Mouse (Mus musculus) MEL (cell line): ENCODE results near the gene Cbs. TPM values are rescaled to one million over a fixed set of nuclear protein-coding genes. Genes with fewer than 3 reads are reported as not detected.

Experiments used
- DNase-seq: peaks from one replicate; pipeline ENCODE4 v3.0.0; 2011; ENCODE audit warnings: low read depth, low spot score
- H3K27ac ChIP-seq: 2 replicates; pipeline ENCODE4 v1.5.1; 2012; ENCODE audit warnings: low read depth, mild to moderate bottlenecking, control low read depth, low read length, moderate library complexity; ENCODE audit not compliant: control insufficient read depth
- H3K27me3 ChIP-seq, 2 experiments: fragments of 150-350 bp in 1 of 2; sonication (generic) in 1 of 2; 2 replicates each; pipeline ENCODE4 v1.6.1; 2012; ENCODE audit warnings: low read length in 2 of 2, mild to moderate bottlenecking in 2 of 2, improper control_type of control experiment in 1 of 2, moderate library complexity in 1 of 2; ENCODE audit not compliant: insufficient read depth in 2 of 2, control insufficient read depth in 1 of 2
- H3K36me3 ChIP-seq, 2 experiments: 2 replicates each; pipeline ENCODE4 v1.6.1; 2012 to 2014; ENCODE audit warnings: low read length in 2 of 2, improper control_type of control experiment in 1 of 2, inconsistent platforms in 1 of 2, mild to moderate bottlenecking in 1 of 2; ENCODE audit not compliant: insufficient read depth in 2 of 2, control insufficient read depth in 1 of 2
- H3K4me1 ChIP-seq, 2 experiments: fragments of 150-350 bp in 1 of 2; sonication (generic) in 1 of 2; 2 replicates each; pipeline ENCODE4 v1.6.1; 2012; ENCODE audit warnings: low read length in 2 of 2, improper control_type of control experiment in 1 of 2, mild to moderate bottlenecking in 1 of 2; ENCODE audit not compliant: insufficient read depth in 2 of 2, control insufficient read depth in 1 of 2
- H3K4me3 ChIP-seq, 2 experiments: fragments of 150-350 bp in 1 of 2; sonication (generic) in 1 of 2; 2 replicates each; pipeline ENCODE4 v1.5.1; 2012; ENCODE audit warnings: low read depth in 2 of 2, low read length in 2 of 2, mild to moderate bottlenecking in 2 of 2, moderate library complexity in 2 of 2, control low read depth in 1 of 2, improper control_type of control experiment in 1 of 2; ENCODE audit not compliant: control insufficient read depth in 1 of 2, insufficient read depth in 1 of 2
- H3K79me2 ChIP-seq: 2 replicates; pipeline ENCODE4 v1.6.1; 2012; ENCODE audit warnings: mild to moderate bottlenecking, low read length, moderate library complexity; ENCODE audit not compliant: control insufficient read depth, poor library complexity, insufficient read depth
- H3K9ac ChIP-seq: 2 replicates; pipeline ENCODE4 v1.6.1; 2012; ENCODE audit warnings: low read depth, mild to moderate bottlenecking, control low read depth, low read length, moderate library complexity; ENCODE audit not compliant: control insufficient read depth, poor library complexity, severe bottlenecking
- H3K9me3 ChIP-seq: fragments of 150-350 bp; sonication (generic); replicated peaks from 2 replicates; pipeline ENCODE4 v1.6.1; 2012; ENCODE audit warnings: mild to moderate bottlenecking, low read length, improper control_type of control experiment, moderate library complexity; ENCODE audit not compliant: insufficient read depth
- CHD1 ChIP-seq: IDR thresholded peaks from 2 replicates; pipeline ENCODE4 v1.6.1; 2012; ENCODE audit warnings: low read depth, mild to moderate bottlenecking, inconsistent platforms, low read length, improper control_type of control experiment
- ELF1 ChIP-seq: IDR thresholded peaks from 2 replicates; pipeline ENCODE4 v1.6.1; 2014; ENCODE audit warnings: low read depth, mild to moderate bottlenecking, inconsistent platforms, low read length, improper control_type of control experiment, moderate library complexity
- HCFC1 ChIP-seq: IDR thresholded peaks from 2 replicates; pipeline ENCODE4 v1.6.1; 2012; ENCODE audit warnings: low read depth, mild to moderate bottlenecking, inconsistent platforms, low read length, improper control_type of control experiment, moderate library complexity
- MAX ChIP-seq: IDR thresholded peaks from 2 replicates; pipeline ENCODE4 v1.6.1; 2011; ENCODE audit warnings: low read length, improper control_type of control experiment
- MAZ ChIP-seq: IDR thresholded peaks from 2 replicates; pipeline ENCODE4 v1.6.1; 2012; ENCODE audit warnings: low read depth, mild to moderate bottlenecking, inconsistent platforms, low read length, improper control_type of control experiment
- MXI1 ChIP-seq: IDR thresholded peaks from 2 replicates; pipeline ENCODE4 v1.6.1; 2011; ENCODE audit warnings: mild to moderate bottlenecking, low read depth, low read length, improper control_type of control experiment
- MYB ChIP-seq: IDR thresholded peaks from 2 replicates; pipeline ENCODE4 v1.6.1; 2011; ENCODE audit warnings: mild to moderate bottlenecking, low read depth, low read length, improper control_type of control experiment
- MYC ChIP-seq: IDR thresholded peaks from 2 replicates; pipeline ENCODE4 v1.6.1; 2011; ENCODE audit warnings: low read depth, mild to moderate bottlenecking, low read length, improper control_type of control experiment, moderate library complexity
- NRF1 ChIP-seq: IDR thresholded peaks from 2 replicates; pipeline ENCODE4 v1.6.1; 2014; ENCODE audit warnings: low read depth, mild to moderate bottlenecking, inconsistent platforms, low read length, improper control_type of control experiment, moderate library complexity; ENCODE audit not compliant: poor library complexity, insufficient read depth, severe bottlenecking
- POLR2A ChIP-seq, 2 experiments: IDR thresholded peaks; 2 replicates each; pipeline ENCODE4 v1.6.1; 2011 to 2012; ENCODE audit warnings: low read length in 2 of 2, mild to moderate bottlenecking in 2 of 2, control low read depth in 1 of 2, improper control_type of control experiment in 1 of 2, low read depth in 1 of 2, moderate library complexity in 1 of 2; ENCODE audit not compliant: control insufficient read depth in 1 of 2, insufficient read depth in 1 of 2, poor library complexity in 1 of 2
- POLR2AphosphoS5 ChIP-seq: IDR thresholded peaks from 2 replicates; pipeline ENCODE4 v1.6.1; 2012; ENCODE audit warnings: low read depth, borderline replicate concordance, mild to moderate bottlenecking, inconsistent platforms, low read length, moderate library complexity, mixed read lengths
- SIN3A ChIP-seq: IDR thresholded peaks from 2 replicates; pipeline ENCODE4 v1.6.1; 2012; ENCODE audit warnings: low read length, improper control_type of control experiment, inconsistent platforms
- TCF12 ChIP-seq: IDR thresholded peaks from 2 replicates; pipeline ENCODE4 v1.6.1; 2014; ENCODE audit warnings: low read depth, mild to moderate bottlenecking, inconsistent platforms, low read length, improper control_type of control experiment, moderate library complexity
- UBTF ChIP-seq: IDR thresholded peaks from 2 replicates; pipeline ENCODE4 v1.6.1; 2012; ENCODE audit warnings: low read depth, mild to moderate bottlenecking, inconsistent platforms, low read length, improper control_type of control experiment, moderate library complexity, borderline replicate concordance; ENCODE audit not compliant: insufficient read depth
- USF2 ChIP-seq, 2 experiments: IDR thresholded peaks; 2 replicates each; pipeline ENCODE4 v1.6.1; 2011 to 2012; ENCODE audit warnings: improper control_type of control experiment in 2 of 2, low read length in 2 of 2, borderline replicate concordance in 1 of 2, inconsistent platforms in 1 of 2, low read depth in 1 of 2, mild to moderate bottlenecking in 1 of 2; ENCODE audit not compliant: insufficient read depth in 1 of 2
- ZMIZ1 ChIP-seq: IDR thresholded peaks from 2 replicates; pipeline ENCODE4 v1.6.1; 2012; ENCODE audit warnings: low read depth, mild to moderate bottlenecking, inconsistent platforms, low read length, improper control_type of control experiment, moderate library complexity
- polyA plus RNA-seq, 2 experiments: library from polyadenylated mRNA; stranded (reverse) in 1 of 2; unstranded in 1 of 2; fragments of >175 nt in 1 of 2; fragments of >200 nt in 1 of 2; gene quantifications; 2 replicates each; pipeline versions ENCODE4 v1.2.1 to v1.2.4; 2012; ENCODE audit warnings: low replicate concordance in 2 of 2, low read depth in 1 of 2; ENCODE audit not compliant: insufficient read length in 2 of 2, insufficient read depth in 1 of 2, missing spikeins in 1 of 2
- total RNA-seq: library from RNA; depleted of rRNA; stranded (reverse); fragments of 300-350 nt; gene quantifications from 2 replicates; pipeline ENCODE4 v1.2.3, GENCODE M21; 2012

Gene Cbs
- total and polyA plus RNA-seq, 3 experiments: 13.7 to 16.8 TPM; not detected in 1

DNA sequence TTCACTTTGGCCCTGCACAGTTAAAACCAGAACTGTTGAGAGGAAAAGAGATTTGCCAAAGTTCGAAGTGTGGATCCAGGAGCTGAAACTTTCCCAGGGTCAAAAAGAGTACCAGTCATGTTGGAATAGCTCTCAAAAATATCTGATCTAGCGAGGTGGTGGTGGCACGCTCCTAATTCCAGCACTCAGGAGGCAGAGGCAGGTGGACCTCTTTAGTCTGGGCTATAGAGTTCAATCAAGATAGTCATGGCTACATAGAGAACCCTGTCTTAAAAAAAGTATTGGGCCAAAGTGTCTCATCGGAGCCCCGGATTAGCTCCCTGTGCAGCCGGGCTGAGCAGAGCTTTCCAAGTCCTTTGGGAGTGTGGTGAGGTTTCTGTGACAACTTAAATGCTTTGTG is 70.8 kb downstream of the Cbs start:
- peaks cover 41% of the 10 kb centered on the region for H3K79me2 ChIP-seq
- H3K4me1 ChIP-seq: peaks cover 0 to 23% of the 10 kb centered on the region in 2 experiments; a peak in 3 of 4 replicates
- H3K4me3 ChIP-seq: peak overlapping the region; percentile 78 to 87
- no peaks in the 10 kb centered on the region for H3K27me3 ChIP-seq
- DNase-seq: no peak
- H3K27ac ChIP-seq: no peak overlapping the region
- TF ChIP-seq MYC (no peak), USF2 (IDR thresholded peaks at IDR 0.05; ENCODE audit: borderline replicate concordance in 1 of 2, insufficient read depth in 1 of 2, low read depth in 1 of 2, low read length in 2 of 2) (no peak), MYB (no peak), ZMIZ1 (no peak), TCF12 (no peak), ELF1 (no peak), POLR2AphosphoS5 (no peak), MXI1 (no peak), NRF1 (no peak)
- H3K9me3 ChIP-seq: no peaks in the 10 kb centered on the region
- peak overlapping the region; percentile 91 for H3K9ac ChIP-seq
- peaks cover 0 to 27% of the 10 kb centered on the region in 2 experiments; a peak in 2 of 4 replicates for H3K36me3 ChIP-seq

- peak; percentile 79 for DNase-seq
- peaks cover 0 to 23% of the 10 kb centered on the region in 2 experiments; a peak in 3 of 4 replicates for H3K4me1 ChIP-seq
- H3K79me2 ChIP-seq: peaks cover 41% of the 10 kb centered on the region
- peak overlapping the region; percentile 91 for H3K9ac ChIP-seq
- no peaks in the 10 kb centered on the region for H3K9me3 ChIP-seq
- TF ChIP-seq MAX: peak; percentile 22; the same call in 1 of the 2 replicates
- peak; percentile 62 for TF ChIP-seq MXI1
- TF ChIP-seq POLR2AphosphoS5: no peak
- TF ChIP-seq USF2 (IDR thresholded peaks at IDR 0.05; ENCODE audit: borderline replicate concordance in 1 of 2, insufficient read depth in 1 of 2, low read depth in 1 of 2, low read length in 2 of 2): no peak
- TF ChIP-seq HCFC1: peak; percentile 3; the same call in 1 of the 2 replicates
- peak; percentile 60 for TF ChIP-seq SIN3A
- peak; percentile 85; the same call in 1 of the 2 replicates for TF ChIP-seq UBTF
- peak; percentile 57; the same call in 1 of the 2 replicates for TF ChIP-seq CHD1
- TF ChIP-seq MYC: 0 out of 2 replicates have a peak, but pooled peaks have one; percentile 47
- TF ChIP-seq MAZ: peak; percentile 32; the same call in 1 of the 2 replicates
- TF ChIP-seq POLR2A (IDR thresholded peaks at IDR 0.05; ENCODE audit: control insufficient read depth in 1 of 2, insufficient read depth in 1 of 2, low read depth in 1 of 2, low read length in 2 of 2, poor library complexity in 1 of 2): peak; percentile 31 to 34; a peak in 2 of 4 replicates
- TF ChIP-seq, all 39 proteins: peak for 9
- Histone ChIP-seq H3K4me3 (peak overlapping the region; percentile 78 to 87), H3K36me3 (peaks cover 0 to 27% of the 10 kb centered on the region in 2 experiments; a peak in 2 of 4 replicates), H3K27ac (peak overlapping the region; percentile 66), H3K27me3 (no peaks in the 10 kb centered on the region)
These were observed 71.6 kb downstream of the Cbs start for GRCm38 (mm10) chr17:31565141-31566056.
